Mouse (Mus musculus) erythroblast, embryonic 14.5 days (primary cell): ENCODE measurements at regions not wholly inside any gene's neighbourhood (a gene's known extent, or its start where the extent isn't known, plus 50 kb on each side); places are given as distances from the start of the nearest gene placed in this dataset.

ENCODE experiments used
- GATA1 ChIP-seq: IDR thresholded peaks from 2 replicates; pipeline ENCODE4 v1.6.1; 2012; ENCODE audit warnings: low read length, inconsistent platforms, mixed read lengths
- TAL1 ChIP-seq: IDR thresholded peaks from 3 replicates; pipeline ENCODE4 v1.6.1; 2012; ENCODE audit warnings: low read length, inconsistent platforms, mixed read lengths

GRCm38 (mm10) chr4:153688441-153688840, 205.8 kb upstream of the Ajap1 start:
- TF ChIP-seq GATA1, result no peak
- TF ChIP-seq TAL1, result no peak
